Mouse (Mus musculus): ENCODE data around the gene Brwd1. TPM values are rescaled to one million over a fixed set of nuclear protein-coding genes. Genes with fewer than 3 reads are reported as not detected.
"Not testable (repeated sequence)": the region's sequence is repeated elsewhere in the genome, so short reads cannot be mapped to it uniquely, and the experiment has no call there.

The Brwd1 gene
- 10 to 100 TPM; 67.7 to 76.0 TPM for total RNA-seq (2021)
- long read RNA-seq, experiment 1, transcript Brwd1-203 (5 exons, 2,382 nt): major isoform, 34 of 42 reads
- long read RNA-seq, experiment 1, partial matches to known transcripts: 3 of 42 reads
- long read RNA-seq, experiment 1, other reads (novel, unspliced or antisense): 5 of 42 reads
- long read RNA-seq, experiment 2, partial matches to known transcripts: 1 of 6 reads
- long read RNA-seq, experiment 2, other reads (novel, unspliced or antisense): 1 of 6 reads

- peak; percentile 95 to 96 for DNase-seq
Measured at GRCm38 (mm10) chr16:96082301-96083178, at the start of gene Brwd1. Gene Brwd1 (minus strand): TSS chr16:96082526.

DNA sequence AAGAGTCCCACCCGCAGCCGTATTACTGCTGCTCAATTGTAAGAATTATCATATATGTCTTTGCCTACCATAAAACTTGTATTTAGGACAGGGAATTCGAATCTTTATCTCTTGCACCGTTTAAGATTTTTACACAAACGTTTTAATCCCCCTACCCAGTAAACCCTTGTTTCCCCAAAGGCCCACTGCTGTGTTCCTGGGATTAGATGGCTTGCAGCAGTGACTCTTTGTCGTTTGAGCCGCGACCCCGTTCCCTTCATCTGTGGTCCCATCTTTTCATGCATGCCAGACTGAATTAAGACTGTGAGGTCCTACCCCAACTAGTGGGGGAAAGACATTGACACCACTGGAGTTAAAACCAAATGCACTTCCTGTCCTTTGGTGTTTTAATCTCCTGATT, 46.1 kb upstream of the Brwd1 start:
- no peak for DNase-seq

DNA sequence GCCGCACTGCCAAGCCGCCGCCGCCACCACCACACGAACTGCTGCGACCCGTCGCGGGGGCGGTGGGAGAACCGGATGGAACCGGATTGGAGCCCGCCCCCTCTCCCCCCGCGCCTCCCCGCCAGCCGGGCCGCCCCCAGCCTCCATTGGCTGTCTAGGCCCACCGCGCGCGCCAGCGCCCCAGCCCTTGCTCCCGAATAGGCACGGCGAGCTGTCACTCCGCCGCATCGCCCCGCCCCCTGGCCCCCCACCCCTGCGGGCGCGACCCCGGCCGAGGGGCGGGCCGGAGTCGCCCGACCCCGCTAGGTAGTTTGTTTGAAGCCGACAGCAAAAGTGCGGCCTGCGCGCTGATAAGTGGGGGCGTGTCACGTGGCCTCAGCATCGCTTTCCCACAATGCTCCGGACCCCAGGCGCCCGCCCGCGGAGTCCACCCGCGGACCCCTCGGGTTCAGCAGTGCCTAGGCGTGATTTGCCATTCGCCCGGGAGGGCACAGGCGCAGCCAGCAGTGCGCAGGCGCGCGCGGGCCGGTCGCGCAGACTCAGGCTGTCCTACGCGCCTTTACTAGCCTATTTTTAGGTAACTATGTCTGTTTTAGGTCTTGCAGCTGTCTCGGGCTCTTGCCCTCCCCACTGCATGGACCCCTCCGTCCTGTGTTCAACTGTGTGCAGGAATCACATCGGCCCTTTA, 45.5 kb upstream of the Brwd1 start, which contains the start of gene Hmgn1:
Hmgn1 (minus strand) TSS at position 73 of the 688 bp plus-strand sequence.
- peak; percentile 97 to 99 for DNase-seq

- no peak for DNase-seq
Measured at GRCm38 (mm10) chr16:96127288-96127656, 44.9 kb upstream of the Brwd1 start.

DNA sequence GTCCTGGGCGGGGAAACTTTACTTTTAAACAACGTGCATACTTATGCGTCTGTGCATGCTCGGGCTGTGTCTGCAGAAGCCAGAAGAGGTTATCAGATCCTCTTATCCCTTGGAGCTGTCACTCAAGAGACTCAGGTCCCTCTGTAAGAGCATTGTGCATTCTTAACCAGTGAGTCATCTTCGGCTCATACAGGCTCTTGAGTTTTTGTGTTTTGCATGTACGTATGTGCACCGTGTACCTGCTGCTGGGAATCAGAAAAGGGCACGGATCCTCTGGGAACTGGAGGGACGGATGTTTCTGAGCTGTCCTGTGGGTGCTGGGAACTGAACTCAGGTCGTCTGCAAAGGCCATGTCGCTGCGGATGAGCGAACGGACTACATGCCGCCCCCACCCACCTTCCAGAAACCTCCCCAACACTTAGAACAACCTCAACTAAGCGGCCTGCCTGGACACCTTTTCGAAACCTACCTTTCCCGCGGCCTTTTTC, 44.4 kb upstream of the Brwd1 start:
- peak in 1 of 2 experiments; percentile 29 for DNase-seq

DNA sequence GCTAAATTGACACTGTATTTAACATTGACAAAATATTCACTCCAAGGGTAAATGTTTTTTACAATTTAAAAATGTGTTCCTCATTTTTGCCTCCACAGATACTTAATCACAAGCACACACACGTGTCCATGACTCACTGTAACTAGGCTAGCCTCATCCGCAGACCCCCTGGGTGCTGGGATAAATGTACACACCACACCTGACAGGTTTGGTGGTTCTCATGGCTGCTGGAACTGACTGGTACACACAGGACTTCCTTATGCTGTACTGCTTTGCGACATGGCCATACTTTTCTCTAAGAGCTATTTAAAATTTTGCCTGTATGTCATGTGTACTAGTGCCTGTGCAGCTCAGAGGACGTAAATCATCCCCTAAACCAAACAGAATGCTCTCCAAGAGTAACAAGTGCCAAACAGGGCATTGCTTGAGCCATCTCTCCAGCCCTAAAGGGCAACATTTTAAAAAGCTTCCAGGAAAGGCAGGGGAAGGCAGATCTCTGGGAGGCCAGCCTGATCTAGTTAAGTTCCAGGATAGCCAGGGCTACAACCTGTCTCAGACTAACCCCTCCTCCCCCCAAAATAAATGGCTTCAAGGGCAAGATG, 37.8 kb upstream of the Brwd1 start:
- DNase-seq: no peak

GRCm38 (mm10) chr16:96114729-96115128, 32.4 kb upstream of the Brwd1 start:
- DNase-seq: peak in 1 of 2 experiments; percentile 25

GRCm38 (mm10) chr16:96112769-96113168, 30.4 kb upstream of the Brwd1 start:
- no peak for DNase-seq

- DNase-seq: no peak
Measured at GRCm38 (mm10) chr16:96110655-96111345, 28.5 kb upstream of the Brwd1 start.

- DNase-seq: no peak
Measured at GRCm38 (mm10) chr16:96109673-96110072, 27.3 kb upstream of the Brwd1 start.

DNA sequence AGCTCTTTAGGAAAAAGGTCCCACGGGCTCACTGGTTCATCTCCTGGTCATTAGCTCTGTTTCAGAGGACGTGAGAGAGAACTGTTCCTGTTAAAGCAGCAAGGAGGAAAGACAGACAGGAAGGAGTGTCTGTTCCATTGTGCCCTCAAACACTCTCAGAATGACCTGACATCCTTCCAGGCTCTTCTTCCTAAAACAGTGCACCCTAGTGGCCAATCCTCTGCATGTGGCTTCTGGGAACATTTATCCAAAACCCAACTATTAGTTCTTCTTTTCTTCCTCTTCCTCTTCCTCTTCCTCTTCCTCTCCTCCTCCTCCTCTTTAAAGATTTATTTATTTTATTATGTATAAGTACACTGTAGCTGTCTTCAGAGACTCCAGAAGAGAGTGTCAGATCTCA, 20.7 kb upstream of the Brwd1 start:
- DNase-seq: peak in 1 of 2 experiments; percentile 43

- not testable (repeated sequence) for DNase-seq
Measured at GRCm38 (mm10) chr16:96097811-96098210, 15.5 kb upstream of the Brwd1 start.

- DNase-seq: no peak
Measured at GRCm38 (mm10) chr16:96095966-96096365, 13.6 kb upstream of the Brwd1 start.

DNA sequence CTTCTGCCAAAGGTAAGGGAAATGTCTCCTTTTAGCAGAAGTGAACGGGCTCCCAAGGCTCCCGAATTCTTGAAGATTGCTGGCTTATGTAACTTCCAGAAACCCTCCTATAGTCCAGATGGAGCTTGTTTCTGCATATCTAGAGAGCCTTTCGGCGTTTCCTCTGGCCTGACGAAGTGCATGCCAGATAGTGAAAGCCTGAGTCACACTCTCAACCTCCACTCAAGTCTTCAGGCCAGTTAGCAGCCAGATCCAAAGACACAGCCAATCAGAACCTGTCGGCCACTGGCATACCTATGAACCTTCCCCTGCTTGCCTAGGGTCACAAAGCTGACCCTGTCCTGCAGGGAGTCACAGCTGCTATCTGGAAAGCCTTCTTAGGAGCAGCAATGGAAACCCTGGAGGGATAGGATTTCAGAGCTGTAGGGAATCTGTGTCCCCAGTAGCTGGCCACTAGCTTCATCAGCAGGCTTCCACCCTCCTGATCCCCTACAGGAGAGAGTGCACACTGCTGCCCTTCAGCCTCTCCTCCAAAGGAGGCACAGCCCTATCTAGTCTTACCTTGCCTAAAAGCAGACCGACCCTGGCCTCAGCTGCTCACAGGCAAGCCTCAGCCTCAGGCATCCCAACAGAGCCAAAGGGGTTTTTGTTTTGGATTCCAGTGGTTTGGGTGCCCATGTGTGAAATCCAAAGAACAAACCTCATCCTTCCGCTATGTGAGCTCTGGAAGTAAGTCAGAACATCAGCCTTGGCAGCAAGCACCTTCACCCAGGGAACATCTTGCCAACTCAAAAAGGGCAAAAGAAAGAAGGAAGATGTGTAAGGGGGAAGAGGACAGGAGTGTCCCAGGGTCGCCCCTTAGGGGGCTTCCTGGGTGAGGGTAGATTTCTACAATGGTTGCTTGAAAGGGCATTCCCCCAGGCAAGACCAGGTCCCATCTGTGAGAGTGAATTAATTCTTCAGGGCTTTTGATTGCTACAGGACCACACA, 9.5 kb upstream of the Brwd1 start:
- peak; percentile 18 to 41 for DNase-seq

GRCm38 (mm10) chr16:96088120-96088519, 5.8 kb upstream of the Brwd1 start:
- no peak for DNase-seq

DNA sequence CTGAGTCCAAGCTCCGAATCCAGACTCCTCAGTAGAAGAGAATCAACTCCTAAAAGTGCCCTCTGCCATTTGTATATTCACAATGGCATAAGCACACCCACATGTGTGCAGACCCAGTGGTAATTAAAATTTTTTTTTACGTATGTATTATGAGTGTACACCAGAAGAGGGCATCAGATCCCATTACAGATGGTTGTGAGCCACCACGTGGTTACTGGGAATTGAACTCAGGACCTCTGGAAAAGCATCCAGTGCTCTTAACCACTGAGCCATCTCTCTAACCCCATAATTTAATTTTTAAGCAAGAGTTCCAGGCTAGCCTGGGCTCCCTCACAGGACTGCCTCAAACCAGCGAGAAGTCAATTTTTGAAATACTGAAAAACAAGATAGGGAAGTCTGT, 5.1 kb upstream of the Brwd1 start:
- no peak for DNase-seq

- no peak for DNase-seq
Measured at GRCm38 (mm10) chr16:96087001-96087400, 4.7 kb upstream of the Brwd1 start.

GRCm38 (mm10) chr16:96085597-96085996, 3.3 kb upstream of the Brwd1 start:
- DNase-seq: no peak

GRCm38 (mm10) chr16:96083179-96083646, 887 bp upstream of the Brwd1 start:
- peak; percentile 36 to 47 for DNase-seq

DNA sequence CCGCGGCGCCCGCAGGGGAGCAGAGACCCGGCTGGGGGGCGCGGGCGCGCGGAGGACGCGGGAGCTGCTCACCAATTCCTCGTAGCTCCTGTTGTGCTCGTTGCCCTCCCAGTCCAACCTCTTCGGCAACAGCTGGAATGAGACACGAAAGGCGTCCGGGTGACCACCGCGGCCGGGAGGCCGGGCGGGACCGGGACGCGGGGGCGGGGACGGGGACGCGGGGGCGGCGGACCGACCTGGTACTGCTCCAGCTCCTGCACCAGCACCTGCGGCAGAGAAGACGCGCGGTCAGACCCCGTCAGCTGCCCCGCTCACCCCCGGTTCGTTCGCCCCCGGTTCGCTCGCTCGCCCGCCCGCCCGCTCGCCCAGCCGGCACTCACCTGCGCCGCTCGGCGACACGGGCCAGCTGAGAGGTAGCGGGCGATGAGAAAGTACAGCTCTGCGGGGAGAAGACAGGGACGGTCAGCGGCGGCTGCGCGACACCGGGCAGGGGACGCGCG, 534 bp downstream of the Brwd1 start:
- peak; percentile 65 to 70 for DNase-seq
